Mouse (Mus musculus): Measurements from ENCODE around the gene Adgrv1.

DNA sequence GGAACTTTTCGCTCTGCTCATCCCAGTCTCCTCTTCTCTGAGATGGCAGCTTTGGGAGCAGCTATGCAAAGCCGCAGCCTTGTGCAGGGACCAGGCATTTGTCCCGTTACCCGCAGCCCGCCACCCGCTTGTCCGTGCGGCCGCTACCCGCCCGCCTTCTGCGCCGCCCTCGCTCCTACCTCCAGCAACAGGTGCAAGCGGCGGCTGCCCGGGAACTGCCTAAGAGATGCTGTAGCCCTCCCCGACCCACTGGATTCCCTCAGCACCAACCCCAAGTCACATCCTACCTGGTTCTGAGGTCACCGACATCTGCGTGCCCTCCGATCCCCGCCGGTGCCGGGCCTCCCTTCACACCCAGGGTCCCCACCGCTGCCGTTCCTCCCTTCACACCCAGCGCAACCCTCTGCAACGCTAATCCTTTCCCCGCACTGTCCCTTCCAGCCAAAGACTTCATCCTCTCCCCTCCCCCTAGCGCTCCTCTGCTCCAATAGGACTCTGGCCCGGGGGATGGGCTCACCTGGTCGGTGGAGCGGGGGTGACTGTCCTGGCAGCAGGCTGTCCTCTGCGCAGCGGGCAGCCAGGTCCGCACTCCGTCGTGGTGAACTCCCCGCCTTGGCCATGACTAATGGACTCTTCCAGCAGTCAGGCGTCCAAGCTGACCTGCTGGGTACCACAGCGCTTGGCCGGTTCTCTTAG, at the start of gene Adgrv1:
- TF ChIP-seq CHD1 (IDR thresholded peaks at IDR 0.05; ENCODE audit: low read depth, low read length), result no peak
- TF ChIP-seq ELF1 (IDR thresholded peaks at IDR 0.05; ENCODE audit: low read depth, low read length), result no peak
- TF ChIP-seq JUND (conservative IDR thresholded peaks at IDR 0.05; ENCODE audit: low read depth, low read length), result no peak

All from CH12.LX (cell line).